Mouse (Mus musculus) limb, embryonic 13.5 days (tissue): ENCODE data around the gene Rnf220. TPM values are rescaled to one million over a fixed set of nuclear protein-coding genes. Genes with fewer than 3 reads are reported as not detected.

Source experiments
- ATAC-seq: fragments of 200-750 bp; cut with Nextera tagmentation; 2 replicates; pipeline ENCODE4 v1.8.0; 2017; ENCODE audit warnings: low read depth, moderate number of reproducible peaks, moderate TSS enrichment; ENCODE audit not compliant: low FRiP score
- H3K27ac ChIP-seq: fragments of 300-500 bp; sonication (generic); 2 replicates; pipeline ENCODE4 v1.5.1; 2015; ENCODE audit warnings: inconsistent platforms, mild to moderate bottlenecking, moderate library complexity
- H3K27me3 ChIP-seq: fragments of 300-500 bp; sonication (generic); 2 replicates; pipeline ENCODE4 v1.6.1; 2015; ENCODE audit warnings: mild to moderate bottlenecking, inconsistent platforms
- H3K36me3 ChIP-seq: fragments of 300-500 bp; sonication (generic); 2 replicates; pipeline ENCODE4 v1.6.1; 2015; ENCODE audit warnings: inconsistent platforms, mild to moderate bottlenecking, moderate library complexity
- H3K4me1 ChIP-seq: fragments of 300-500 bp; sonication (generic); 2 replicates; pipeline ENCODE4 v1.6.1; 2015; ENCODE audit warnings: inconsistent platforms
- H3K4me2 ChIP-seq: fragments of 300-500 bp; sonication (generic); replicated peaks from 2 replicates; pipeline ENCODE4 v1.6.1; 2015; ENCODE audit warnings: inconsistent platforms, mild to moderate bottlenecking, moderate library complexity
- H3K4me3 ChIP-seq: fragments of 300-500 bp; sonication (generic); 2 replicates; pipeline ENCODE4 v1.5.1; 2015; ENCODE audit warnings: moderate library complexity, mild to moderate bottlenecking, inconsistent platforms
- H3K9ac ChIP-seq: fragments of 300-500 bp; sonication (generic); 2 replicates; pipeline ENCODE4 v1.6.1; 2015; ENCODE audit warnings: mild to moderate bottlenecking, inconsistent platforms
- H3K9me3 ChIP-seq: fragments of 300-500 bp; sonication (generic); 2 replicates; pipeline ENCODE4 v1.6.1; 2016; ENCODE audit warnings: inconsistent platforms
- WGBS: fragments of 180-500 bp; shearing (Covaris S2); methylation state at CpG from one replicate; pipeline ENCODE4 v1.1.7; 2015; 5-methylcytosine and 5-hydroxymethylcytosine counted together
- polyA plus RNA-seq: library from polyadenylated mRNA; unstranded; fragments of >200 nt; fragmentation: Nextera tagmentation; extraction: Ambion mirVana; gene quantifications from 2 replicates; pipeline ENCODE4 v1.2.1, GENCODE M21; 2015

Gene Rnf220
- polyA plus RNA-seq, 1 experiment from 2014 or later: 91.2 TPM

DNA sequence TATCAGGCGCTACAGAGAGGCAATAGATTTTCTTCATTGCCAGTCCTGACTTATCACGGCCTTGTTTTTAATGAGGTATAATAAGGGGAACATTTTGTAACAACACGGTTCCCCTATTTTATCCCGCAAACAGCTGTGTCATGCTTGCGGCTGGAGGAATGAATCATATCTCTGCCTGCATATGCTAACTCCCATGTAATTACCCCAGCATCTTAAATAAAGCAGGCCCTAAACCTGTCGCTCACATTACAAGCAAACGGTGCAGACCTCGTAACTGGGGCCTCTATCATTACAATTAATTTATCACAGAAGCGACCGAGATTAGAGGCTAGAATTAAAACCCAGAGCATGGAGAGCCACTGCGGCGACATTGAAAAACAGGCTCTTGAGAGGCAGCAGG is 69.3 kb downstream of the Rnf220 start:
- no peak overlapping the region for H3K4me3 ChIP-seq
- H3K4me1 ChIP-seq: peaks cover 35% of the 10 kb centered on the region
- no peaks in the 10 kb centered on the region for H3K9me3 ChIP-seq

DNA sequence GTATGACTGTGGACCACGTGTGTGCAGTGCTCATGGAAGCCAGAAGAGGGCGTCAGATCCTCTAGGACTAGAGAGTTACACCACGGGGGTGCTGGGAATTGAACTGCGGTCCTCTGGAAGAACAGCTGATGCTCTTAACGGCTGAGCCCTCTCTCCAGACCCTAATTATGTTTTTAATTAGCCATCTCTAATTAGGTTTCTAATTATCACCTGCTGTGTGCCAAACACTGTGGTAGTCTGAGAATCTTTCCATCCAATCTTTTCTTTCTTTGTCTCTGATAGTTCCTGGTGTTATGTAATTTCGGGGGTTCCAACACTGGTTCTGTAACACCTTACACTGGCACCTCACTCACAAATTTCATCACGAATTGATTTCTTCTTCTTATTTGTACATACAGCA is 75.8 kb downstream of the Rnf220 start:
- Histone ChIP-seq H3K9ac (no peak overlapping the region), H3K4me2 (no peak overlapping the region), H3K4me3 (no peak overlapping the region), H3K36me3 (no peaks in the 10 kb centered on the region), H3K27ac (no peak overlapping the region), H3K9me3 (no peaks in the 10 kb centered on the region), H3K4me1 (no peaks in the 10 kb centered on the region), H3K27me3 (no peaks in the 10 kb centered on the region)
- 88% methylated on average over 7 of the region's 7 CpGs for WGBS
- ATAC-seq: no peak

More for the DNA sequence above, 69.3 kb downstream of the Rnf220 start:
- Histone ChIP-seq H3K4me2 (peak overlapping the region; percentile 19; the same call in 1 of the 2 replicates), H3K36me3 (no peaks in the 10 kb centered on the region), H3K9ac (no peak overlapping the region; the same call in 1 of the 2 replicates), H3K27me3 (peaks cover 38% of the 10 kb centered on the region), H3K27ac (no peak overlapping the region)
- ATAC-seq: no peak
- 15% methylated on average over 12 of the region's 12 CpGs for WGBS

DNA sequence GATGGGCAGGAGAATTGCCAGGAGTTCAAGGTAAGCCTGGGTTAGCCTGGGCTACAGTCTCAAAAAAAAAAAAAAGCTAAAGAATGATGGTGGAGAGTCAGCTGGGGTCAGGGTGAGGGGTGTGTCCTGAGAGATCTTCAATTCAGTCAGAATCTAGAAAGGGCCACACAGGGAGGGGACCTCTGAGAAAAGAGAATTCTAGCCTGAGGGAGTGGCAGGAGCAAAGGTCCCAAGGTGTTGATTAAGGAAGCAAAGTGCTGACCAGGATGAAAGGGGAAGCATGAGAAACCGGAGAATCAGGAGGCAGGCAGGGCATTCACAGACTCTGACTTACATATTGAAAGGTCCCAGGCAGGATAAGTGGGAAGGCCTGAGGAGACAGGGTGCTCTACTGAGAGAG is 80.0 kb downstream of the Rnf220 start:
- no peak overlapping the region for H3K9ac ChIP-seq
- H3K4me1 ChIP-seq: peaks cover 17% of the 10 kb centered on the region
- ATAC-seq: no peak
- no peak overlapping the region for H3K4me2 ChIP-seq
- H3K9me3 ChIP-seq: no peaks in the 10 kb centered on the region
- no peak overlapping the region for H3K27ac ChIP-seq
- H3K4me3 ChIP-seq: no peak overlapping the region
- WGBS: 52% methylated on average over 1 of the region's 1 CpGs
- H3K27me3 ChIP-seq: no peaks in the 10 kb centered on the region
- H3K36me3 ChIP-seq: no peaks in the 10 kb centered on the region

DNA sequence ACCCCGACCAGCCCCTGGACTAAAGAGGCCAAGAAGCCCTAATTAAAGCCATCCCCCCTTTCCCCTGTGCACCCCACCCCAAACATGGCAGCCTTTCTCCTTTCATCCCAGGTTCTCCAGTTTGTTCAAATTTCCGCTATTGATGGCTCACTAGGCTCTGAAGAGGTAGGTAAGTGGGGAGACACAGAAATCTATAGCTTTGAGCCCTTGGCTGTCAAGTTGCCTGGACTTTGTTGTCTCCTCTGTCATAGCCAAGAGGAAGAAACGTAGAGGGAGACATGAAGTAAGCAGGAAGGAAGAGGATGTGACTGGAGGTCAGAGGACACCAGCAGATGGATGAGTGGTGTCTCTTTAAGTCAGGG is 86.8 kb downstream of the Rnf220 start:
- H3K4me2 ChIP-seq: 0 out of 2 replicates have a peak overlapping the region, but pooled peaks have one; percentile 2
- no peak overlapping the region for H3K27ac ChIP-seq
- H3K4me3 ChIP-seq: no peak overlapping the region
- H3K4me1 ChIP-seq: peaks cover 61% of the 10 kb centered on the region
- 25% methylated on average over 3 of the region's 3 CpGs for whole genome bisulfite sequencing
- H3K36me3 ChIP-seq: no peaks in the 10 kb centered on the region
- no peaks in the 10 kb centered on the region for H3K9me3 ChIP-seq
- H3K9ac ChIP-seq: no peak overlapping the region
- H3K27me3 ChIP-seq: no peaks in the 10 kb centered on the region
- no peak for ATAC-seq

DNA sequence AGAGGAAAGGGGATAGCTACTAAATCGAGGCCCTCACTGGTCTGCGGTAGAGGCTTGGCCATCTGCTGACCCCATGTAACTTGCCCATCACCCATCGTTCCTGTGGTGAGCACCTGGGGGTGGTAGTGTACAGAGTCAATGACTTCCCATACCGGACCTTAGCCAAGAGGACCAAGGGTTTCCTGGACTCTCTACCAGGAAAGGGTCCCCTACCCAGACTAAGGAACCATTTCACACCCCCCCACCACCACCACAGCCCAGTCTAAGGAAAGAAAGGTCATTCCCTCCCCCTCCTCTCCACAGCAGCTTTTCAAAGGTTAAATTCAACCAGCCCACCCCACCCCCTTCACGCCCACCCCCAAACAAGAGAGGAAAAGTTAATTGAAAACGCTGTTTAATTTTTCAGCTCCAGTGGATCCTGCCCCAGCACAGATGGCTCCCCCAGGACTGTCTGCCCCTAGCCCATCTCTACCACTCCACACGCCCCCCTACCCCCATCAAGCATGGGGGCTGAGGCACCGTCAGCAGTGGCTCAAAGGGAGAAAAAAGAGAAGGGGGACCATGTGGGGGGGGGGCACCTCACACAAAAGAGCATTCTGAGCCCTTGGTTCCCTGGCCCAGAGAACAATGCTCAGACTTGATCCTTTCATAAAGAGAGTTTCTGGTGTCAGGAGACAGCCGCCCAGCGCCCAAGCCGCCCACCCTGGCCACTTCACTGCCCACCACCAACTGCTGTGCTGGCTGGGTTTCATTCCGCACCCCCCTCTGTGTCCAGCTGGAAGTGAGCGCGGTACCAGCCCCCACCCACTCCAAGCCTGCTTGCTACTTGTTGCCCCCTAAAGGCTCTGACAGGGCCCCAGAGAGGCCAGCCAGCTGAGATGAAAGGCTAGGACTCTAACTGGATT is 87.5 kb downstream of the Rnf220 start:
- H3K4me3 ChIP-seq: no peak overlapping the region
- ATAC-seq: 0 out of 2 replicates have a peak, but pooled peaks have one; percentile 12
- H3K27ac ChIP-seq: no peak overlapping the region
- WGBS: 38% methylated on average over 14 of the region's 14 CpGs
- no peaks in the 10 kb centered on the region for H3K27me3 ChIP-seq
- H3K4me2 ChIP-seq: 0 out of 2 replicates have a peak overlapping the region, but pooled peaks have one; percentile 2
- H3K4me1 ChIP-seq: peaks cover 59% of the 10 kb centered on the region
- no peaks in the 10 kb centered on the region for H3K9me3 ChIP-seq
- no peak overlapping the region for H3K9ac ChIP-seq
- H3K36me3 ChIP-seq: no peaks in the 10 kb centered on the region

DNA sequence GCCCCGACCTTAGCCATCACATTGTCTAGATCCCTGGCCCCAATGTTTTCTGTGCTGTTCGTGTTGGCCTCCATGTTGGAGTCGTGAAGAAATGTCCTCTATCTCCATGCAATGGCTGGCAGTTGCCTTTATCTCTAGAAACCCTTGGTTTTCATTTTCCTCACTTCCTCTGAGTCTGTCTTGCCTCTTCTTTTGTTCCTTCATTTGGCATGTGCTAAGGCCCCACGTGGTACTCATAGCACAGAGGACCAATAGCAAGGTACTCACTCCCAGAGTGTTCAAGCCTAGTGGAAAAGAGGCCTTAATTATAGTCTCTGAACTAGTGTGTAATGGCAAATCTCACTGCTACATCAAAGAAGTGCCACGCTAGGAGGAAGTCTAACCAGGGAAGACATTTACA is 88.9 kb downstream of the Rnf220 start:
- Histone ChIP-seq H3K27ac (no peak overlapping the region), H3K27me3 (no peaks in the 10 kb centered on the region), H3K4me1 (peaks cover 65% of the 10 kb centered on the region), H3K9me3 (no peaks in the 10 kb centered on the region), H3K9ac (no peak overlapping the region), H3K36me3 (no peaks in the 10 kb centered on the region), H3K4me2 (no peak overlapping the region), H3K4me3 (no peak overlapping the region)
- WGBS: 84% methylated on average over 5 of the region's 5 CpGs
- ATAC-seq: no peak

DNA sequence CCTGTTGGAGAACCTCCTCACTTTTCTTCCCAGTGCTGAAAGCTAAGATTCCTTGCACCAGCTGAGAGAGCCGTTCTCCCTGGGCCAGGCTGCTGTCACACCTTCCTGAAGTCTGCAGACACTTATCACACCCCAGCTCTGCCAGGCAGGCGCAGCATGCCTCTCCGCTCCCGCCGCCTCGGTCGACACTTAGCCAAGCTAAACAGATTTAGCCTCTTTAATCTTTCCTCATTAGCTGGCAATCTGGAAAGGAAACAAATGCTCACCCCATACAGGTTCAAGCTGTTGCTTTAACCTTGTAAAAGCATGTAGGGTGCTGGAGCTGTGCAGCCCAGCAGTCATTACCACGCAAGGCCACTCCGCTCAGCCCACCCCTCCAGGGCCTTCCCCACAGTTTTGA is 90.9 kb downstream of the Rnf220 start:
- no peak overlapping the region for H3K4me3 ChIP-seq
- no peaks in the 10 kb centered on the region for H3K36me3 ChIP-seq
- peak overlapping the region; percentile 52 for H3K27ac ChIP-seq
- peaks cover 52% of the 10 kb centered on the region for H3K4me1 ChIP-seq
- 18% methylated on average over 9 of the region's 9 CpGs for WGBS
- H3K4me2 ChIP-seq: peak overlapping the region; percentile 25
- H3K9ac ChIP-seq: no peak overlapping the region
- H3K9me3 ChIP-seq: no peaks in the 10 kb centered on the region
- no peaks in the 10 kb centered on the region for H3K27me3 ChIP-seq
- peak; percentile 49; the same call in 1 of the 2 replicates for ATAC-seq

DNA sequence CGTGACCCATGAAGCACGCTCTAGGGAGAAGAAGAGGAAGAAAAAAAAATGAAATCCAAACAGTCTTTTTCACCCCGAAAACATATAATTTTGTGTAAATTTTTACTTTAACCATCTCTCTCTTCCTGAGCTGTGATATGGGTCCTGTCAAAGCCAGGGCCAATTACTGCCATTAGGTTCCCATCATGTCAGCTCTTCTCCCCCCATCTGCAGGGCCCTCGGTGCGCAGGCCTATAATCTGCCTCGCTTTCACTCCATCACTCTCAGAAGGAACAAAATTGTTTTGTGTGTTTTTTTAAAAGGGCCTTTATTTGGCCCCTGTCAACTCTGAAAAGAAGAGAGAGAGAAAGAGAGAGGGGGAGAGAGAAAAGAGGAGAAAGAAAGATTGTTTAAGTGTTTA is 91.6 kb downstream of the Rnf220 start:
- Histone ChIP-seq H3K4me3 (no peak overlapping the region), H3K36me3 (no peaks in the 10 kb centered on the region), H3K9ac (no peak overlapping the region), H3K27ac (peak overlapping the region; percentile 52; the same call in 1 of the 2 replicates), H3K4me1 (peaks cover 45% of the 10 kb centered on the region), H3K27me3 (no peaks in the 10 kb centered on the region), H3K4me2 (peak overlapping the region; percentile 25; the same call in 1 of the 2 replicates), H3K9me3 (no peaks in the 10 kb centered on the region)
- no peak for ATAC-seq
- WGBS: 74% methylated on average over 6 of the region's 6 CpGs

DNA sequence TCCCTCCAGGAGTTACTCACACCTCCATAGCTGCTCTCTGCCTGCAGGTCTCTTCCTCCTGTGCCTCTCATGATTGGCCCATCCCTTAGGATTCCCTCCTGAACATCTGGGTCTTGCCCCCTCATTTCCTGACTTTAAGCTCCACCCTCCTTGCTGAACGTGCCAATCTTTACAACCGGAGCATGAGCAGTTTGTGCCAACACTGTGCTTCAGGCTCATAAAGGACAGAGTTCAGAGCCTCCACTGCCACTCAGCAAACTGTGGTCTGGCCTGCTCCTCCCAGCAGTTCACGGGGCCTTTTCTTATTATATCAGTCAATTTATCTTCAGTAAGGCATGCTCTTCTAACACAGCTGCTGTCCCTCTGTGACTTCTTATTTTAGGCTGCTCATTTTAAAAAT is 93.4 kb downstream of the Rnf220 start:
- Histone ChIP-seq H3K27me3 (no peaks in the 10 kb centered on the region), H3K4me3 (no peak overlapping the region), H3K27ac (no peak overlapping the region), H3K9ac (no peak overlapping the region), H3K4me2 (no peak overlapping the region), H3K4me1 (peaks cover 31% of the 10 kb centered on the region), H3K36me3 (no peaks in the 10 kb centered on the region), H3K9me3 (no peaks in the 10 kb centered on the region)
- ATAC-seq: no peak
- WGBS: 21% methylated on average over 3 of the region's 3 CpGs

DNA sequence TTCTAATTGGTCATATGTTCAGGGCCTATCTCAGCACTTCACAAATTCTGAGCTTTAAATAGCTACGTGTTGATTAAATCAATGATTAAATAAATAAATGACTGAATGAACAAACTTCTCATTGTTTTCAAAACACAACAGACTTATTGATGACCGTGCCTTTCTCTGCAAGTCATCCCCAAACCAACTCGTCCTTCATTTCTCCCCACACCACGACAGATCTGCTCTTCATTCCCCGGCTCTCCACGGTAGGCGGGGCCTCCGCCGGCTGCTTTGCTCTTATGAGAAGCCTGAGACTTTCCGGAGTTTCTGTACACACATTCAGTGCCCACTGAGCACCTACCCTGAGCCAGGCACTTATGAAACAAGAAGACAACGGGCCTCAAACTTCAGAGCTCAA is 99.7 kb downstream of the Rnf220 start:
- H3K4me2 ChIP-seq: no peak overlapping the region
- H3K9ac ChIP-seq: no peak overlapping the region
- WGBS: 61% methylated on average over 11 of the region's 11 CpGs
- ATAC-seq: no peak
- peaks cover 27% of the 10 kb centered on the region for H3K4me1 ChIP-seq
- no peaks in the 10 kb centered on the region for H3K36me3 ChIP-seq
- no peak overlapping the region for H3K27ac ChIP-seq
- H3K4me3 ChIP-seq: no peak overlapping the region
- no peaks in the 10 kb centered on the region for H3K9me3 ChIP-seq
- H3K27me3 ChIP-seq: peaks cover 7% of the 10 kb centered on the region; the same call in 1 of the 2 replicates

DNA sequence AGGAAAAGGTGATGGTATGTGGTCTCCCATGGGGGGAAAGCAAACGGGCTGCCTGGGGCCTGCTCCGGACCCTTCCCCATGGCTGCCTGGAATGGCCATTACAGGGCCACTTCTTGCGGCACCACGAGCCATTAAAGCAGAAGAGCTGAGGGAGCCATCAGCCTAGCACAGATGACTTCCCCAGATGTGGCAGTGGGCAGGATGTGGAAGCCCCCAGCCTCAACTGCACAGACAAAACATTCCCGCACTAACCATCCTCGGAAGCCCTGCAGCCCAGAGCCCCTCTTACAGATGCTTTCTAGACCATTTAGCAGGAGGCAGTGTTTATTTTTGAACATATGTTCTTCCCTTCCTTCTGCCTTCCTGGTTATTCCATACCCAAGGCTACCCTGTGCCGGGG is 103.8 kb downstream of the Rnf220 start:
- peak; percentile 16; the same call in 1 of the 2 replicates for ATAC-seq
- H3K4me2 ChIP-seq: no peak overlapping the region
- H3K36me3 ChIP-seq: no peaks in the 10 kb centered on the region
- peak overlapping the region; percentile 61 for H3K27ac ChIP-seq
- 20% methylated on average over 7 of the region's 7 CpGs for WGBS
- no peaks in the 10 kb centered on the region for H3K9me3 ChIP-seq
- no peak overlapping the region for H3K4me3 ChIP-seq
- no peak overlapping the region for H3K9ac ChIP-seq
- H3K27me3 ChIP-seq: peaks cover 19% of the 10 kb centered on the region
- peaks cover 46% of the 10 kb centered on the region for H3K4me1 ChIP-seq

DNA sequence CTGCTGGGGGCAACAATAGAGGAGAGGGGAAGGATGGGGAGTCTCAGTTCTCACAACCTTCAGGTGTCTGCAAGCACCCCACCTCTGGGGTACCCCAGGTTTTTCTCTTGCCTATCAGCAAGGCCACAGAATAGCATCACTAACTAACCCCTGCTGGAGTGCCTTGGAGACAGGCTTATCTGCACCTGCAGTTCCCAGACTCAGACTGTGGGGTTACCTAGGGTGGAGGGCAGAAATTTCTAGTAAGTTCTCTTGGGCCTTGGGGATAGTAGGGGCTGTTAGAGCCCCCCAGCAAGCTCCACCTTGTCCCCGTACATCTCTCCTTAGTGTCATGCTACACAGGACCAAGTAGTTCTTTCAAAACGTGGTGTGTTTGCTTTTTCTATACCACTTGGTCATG is 104.5 kb downstream of the Rnf220 start:
- Histone ChIP-seq H3K4me1 (peaks cover 43% of the 10 kb centered on the region), H3K4me2 (peak overlapping the region; percentile 58), H3K27ac (peak overlapping the region; percentile 61; the same call in 1 of the 2 replicates), H3K27me3 (peaks cover 19% of the 10 kb centered on the region), H3K36me3 (no peaks in the 10 kb centered on the region), H3K4me3 (no peak overlapping the region), H3K9me3 (no peaks in the 10 kb centered on the region), H3K9ac (no peak overlapping the region; the same call in 1 of the 2 replicates)
- 19% methylated on average over 2 of the region's 2 CpGs for WGBS
- ATAC-seq: no peak
